Mouse (Mus musculus) adrenal gland, postnatal 0 days (tissue): Measurements from ENCODE around the gene Sgcd. TPM values are rescaled to one million over a fixed set of nuclear protein-coding genes. Genes with fewer than 3 reads are reported as not detected.

ENCODE experiments used
- polyA plus RNA-seq: library from polyadenylated mRNA; unstranded; fragments of >200 nt; fragmentation: Nextera tagmentation; extraction: Ambion mirVana; gene quantifications from 2 replicates; pipeline ENCODE4 v1.2.1, GENCODE M21; 2015

Sgcd gene
- 2.2 and 4.4 TPM in 2 replicates for polyA plus RNA-seq

DNA sequence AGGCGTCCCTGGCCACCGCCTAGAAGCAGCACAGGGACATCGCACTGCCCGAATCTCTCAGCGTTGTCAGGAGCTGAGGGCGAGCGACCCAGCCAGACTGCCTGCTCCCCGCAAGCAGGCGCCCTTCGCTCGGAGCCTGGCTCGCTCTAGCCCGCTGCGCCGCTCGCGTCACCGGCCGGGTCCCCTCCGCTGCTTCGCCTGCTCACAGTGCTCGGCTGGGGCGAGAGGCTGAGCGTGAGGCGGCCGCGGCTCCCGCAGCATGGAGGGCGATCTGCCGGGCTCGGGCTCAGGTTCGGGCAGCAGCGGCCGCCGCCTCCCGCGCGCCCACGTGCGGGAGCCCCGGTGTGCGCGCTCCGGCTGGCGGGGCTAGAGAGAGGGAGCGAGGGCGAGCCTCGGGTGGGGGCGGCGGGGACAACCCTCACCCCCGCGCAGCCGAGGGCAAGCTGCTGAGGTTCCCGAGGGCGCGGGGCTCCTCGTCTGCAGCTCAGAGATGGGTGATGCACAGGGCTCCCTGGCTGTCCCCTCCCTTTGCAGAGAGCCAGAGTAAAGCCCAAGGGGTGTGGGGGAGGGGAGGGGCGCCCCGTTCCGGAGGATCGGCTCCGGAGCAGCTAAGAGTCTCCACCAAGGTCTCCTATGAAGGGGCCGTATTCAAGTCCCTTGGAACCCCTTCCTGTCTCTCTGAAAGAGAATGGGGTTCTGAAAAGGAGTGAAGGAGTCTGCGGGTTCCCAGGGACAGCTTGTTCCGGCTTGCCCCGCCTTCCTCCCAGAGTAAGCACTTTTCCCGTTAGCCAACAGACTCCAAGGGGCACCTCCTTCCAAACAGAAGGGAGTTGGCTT, at the start of gene Sgcd:
TSS of gene Sgcd (minus strand) at position 273 of the 837 bp plus-strand sequence.

